Mouse (Mus musculus) embryonic facial prominence, embryonic 10.5 days (tissue): ENCODE results near the gene Ttll6. TPM values are rescaled to one million over a fixed set of nuclear protein-coding genes. Genes with fewer than 3 reads are reported as not detected.

Source experiments
- DNase-seq: peaks from one replicate; pipeline ENCODE4 v3.0.0-alpha.2; 2017; ENCODE audit warnings: low spot score
- H3K27ac ChIP-seq: fragments of 300-500 bp; sonication (generic); replicated peaks from 2 replicates; pipeline ENCODE4 v1.5.1; 2016; ENCODE audit warnings: mild to moderate bottlenecking
- H3K27me3 ChIP-seq: fragments of 300-500 bp; sonication (generic); replicated peaks from 2 replicates; pipeline ENCODE4 v1.6.1; 2016; ENCODE audit warnings: low read depth, mild to moderate bottlenecking; ENCODE audit not compliant: poor library complexity, severe bottlenecking
- H3K36me3 ChIP-seq: fragments of 300-500 bp; sonication (generic); replicated peaks from 2 replicates; pipeline ENCODE4 v1.6.1; 2016; ENCODE audit warnings: mild to moderate bottlenecking, moderate library complexity
- H3K4me1 ChIP-seq: fragments of 300-500 bp; sonication (generic); 2 replicates; pipeline ENCODE4 v1.6.1; 2016
- H3K4me3 ChIP-seq: fragments of 300-500 bp; sonication (generic); 2 replicates; pipeline ENCODE4 v1.5.1; 2016; ENCODE audit warnings: mild to moderate bottlenecking, moderate library complexity
- H3K9me3 ChIP-seq: fragments of 300-500 bp; sonication (generic); 2 replicates; pipeline ENCODE4 v1.6.1; 2016; ENCODE audit warnings: mild to moderate bottlenecking
- WGBS: fragments of 180-500 bp; shearing (Covaris S2); methylation state at CpG from one replicate; pipeline ENCODE4 v1.1.7; 2016; 5-methylcytosine and 5-hydroxymethylcytosine counted together
- polyA plus RNA-seq: library from polyadenylated mRNA; unstranded; fragments of >200 nt; fragmentation: Nextera tagmentation; extraction: Ambion mirVana; gene quantifications from 2 replicates; pipeline ENCODE4 v1.2.1, GENCODE M21; 2016

Gene Ttll6
- polyA plus RNA-seq, 1 experiment from 2014 or later: not detected

- WGBS: 2% methylated on average over 3 of the region's 3 CpGs
- Histone ChIP-seq H3K27me3 (peaks cover 100% of the 10 kb centered on the region), H3K4me1 (peaks cover 6% of the 10 kb centered on the region), H3K36me3 (no peaks in the 10 kb centered on the region), H3K4me3 (no peak overlapping the region), H3K9me3 (no peaks in the 10 kb centered on the region), H3K27ac (no peak overlapping the region)
- DNase-seq: no peak
Measured at GRCm38 (mm10) chr11:96171601-96172000, 38.0 kb downstream of the Ttll6 start.

GRCm38 (mm10) chr11:96172511-96173287, 39.1 kb downstream of the Ttll6 start:
- Histone ChIP-seq H3K36me3 (no peaks in the 10 kb centered on the region), H3K27me3 (peaks cover 100% of the 10 kb centered on the region), H3K4me1 (peaks cover 6% of the 10 kb centered on the region), H3K4me3 (no peak overlapping the region), H3K9me3 (no peaks in the 10 kb centered on the region), H3K27ac (no peak overlapping the region)
- peak; percentile 33 for DNase-seq
- WGBS: 1% methylated on average over 25 of the region's 25 CpGs

- no peaks in the 10 kb centered on the region for H3K9me3 ChIP-seq
- DNase-seq: no peak
- H3K27me3 ChIP-seq: peaks cover 100% of the 10 kb centered on the region
- no peak overlapping the region for H3K27ac ChIP-seq
- H3K4me1 ChIP-seq: peaks cover 6% of the 10 kb centered on the region
- 1% methylated on average over 16 of the region's 16 CpGs for WGBS
- no peaks in the 10 kb centered on the region for H3K36me3 ChIP-seq
- no peak overlapping the region for H3K4me3 ChIP-seq
Measured at GRCm38 (mm10) chr11:96173288-96173840, 39.8 kb downstream of the Ttll6 start.

- peaks cover 6% of the 10 kb centered on the region for H3K4me1 ChIP-seq
- peaks cover 100% of the 10 kb centered on the region for H3K27me3 ChIP-seq
- H3K9me3 ChIP-seq: no peaks in the 10 kb centered on the region
- H3K27ac ChIP-seq: no peak overlapping the region
- peak; percentile 41 for DNase-seq
- H3K4me3 ChIP-seq: no peak overlapping the region
- no peaks in the 10 kb centered on the region for H3K36me3 ChIP-seq
- under 1% methylated on average over 6 of the region's 6 CpGs for WGBS
Measured at GRCm38 (mm10) chr11:96174881-96175280, 41.3 kb downstream of the Ttll6 start.

- no peaks in the 10 kb centered on the region for H3K36me3 ChIP-seq
- peaks cover 100% of the 10 kb centered on the region for H3K27me3 ChIP-seq
- no peak overlapping the region for H3K27ac ChIP-seq
- no peaks in the 10 kb centered on the region for H3K9me3 ChIP-seq
- no peak overlapping the region for H3K4me3 ChIP-seq
- DNase-seq: peak; percentile 50
- WGBS: 1% methylated on average over 17 of the region's 17 CpGs
- H3K4me1 ChIP-seq: peaks cover 5% of the 10 kb centered on the region
Measured at GRCm38 (mm10) chr11:96175511-96175910, 41.9 kb downstream of the Ttll6 start.

GRCm38 (mm10) chr11:96175951-96176530, 42.5 kb downstream of the Ttll6 start:
- H3K36me3 ChIP-seq: no peaks in the 10 kb centered on the region
- DNase-seq: peak; percentile 12
- peaks cover 100% of the 10 kb centered on the region for H3K27me3 ChIP-seq
- H3K4me3 ChIP-seq: no peak overlapping the region
- no peaks in the 10 kb centered on the region for H3K4me1 ChIP-seq
- H3K27ac ChIP-seq: no peak overlapping the region
- H3K9me3 ChIP-seq: no peaks in the 10 kb centered on the region
- 3% methylated on average over 9 of the region's 9 CpGs for WGBS

- Histone ChIP-seq H3K27me3 (peaks cover 100% of the 10 kb centered on the region), H3K4me3 (no peak overlapping the region), H3K27ac (no peak overlapping the region), H3K36me3 (no peaks in the 10 kb centered on the region), H3K9me3 (no peaks in the 10 kb centered on the region), H3K4me1 (no peaks in the 10 kb centered on the region)
- DNase-seq: peak; percentile 24
- WGBS: 1% methylated on average over 10 of the region's 10 CpGs
Measured at GRCm38 (mm10) chr11:96176841-96177240, 43.3 kb downstream of the Ttll6 start.

GRCm38 (mm10) chr11:96177546-96178174, 44.1 kb downstream of the Ttll6 start:
- Histone ChIP-seq H3K4me1 (no peaks in the 10 kb centered on the region), H3K9me3 (peaks cover 2% of the 10 kb centered on the region; the same call in 1 of the 2 replicates), H3K4me3 (no peak overlapping the region), H3K36me3 (no peaks in the 10 kb centered on the region), H3K27ac (no peak overlapping the region), H3K27me3 (peaks cover 100% of the 10 kb centered on the region)
- DNase-seq: peak; percentile 63
- under 1% methylated on average over 27 of the region's 27 CpGs for WGBS

- Histone ChIP-seq H3K4me1 (no peaks in the 10 kb centered on the region), H3K36me3 (no peaks in the 10 kb centered on the region), H3K4me3 (no peak overlapping the region), H3K9me3 (peaks cover 7% of the 10 kb centered on the region; the same call in 1 of the 2 replicates), H3K27me3 (peaks cover 100% of the 10 kb centered on the region), H3K27ac (no peak overlapping the region)
- WGBS: 1% methylated on average over 8 of the region's 8 CpGs
- DNase-seq: peak; percentile 50
Measured at GRCm38 (mm10) chr11:96178356-96178755, 44.8 kb downstream of the Ttll6 start.

GRCm38 (mm10) chr11:96178911-96179503, 45.4 kb downstream of the Ttll6 start:
- H3K4me1 ChIP-seq: no peaks in the 10 kb centered on the region
- DNase-seq: peak; percentile 27
- under 1% methylated on average over 6 of the region's 6 CpGs for WGBS

GRCm38 (mm10) chr11:96181061-96181460, 47.5 kb downstream of the Ttll6 start:
- H3K4me1 ChIP-seq: no peaks in the 10 kb centered on the region
- 21% methylated on average over 4 of the region's 4 CpGs for WGBS
- H3K27me3 ChIP-seq: peaks cover 100% of the 10 kb centered on the region
- no peak for DNase-seq
- H3K36me3 ChIP-seq: no peaks in the 10 kb centered on the region
- H3K27ac ChIP-seq: no peak overlapping the region
- H3K9me3 ChIP-seq: peaks cover 7% of the 10 kb centered on the region; the same call in 1 of the 2 replicates
- H3K4me3 ChIP-seq: no peak overlapping the region

More at GRCm38 (mm10) chr11:96178911-96179503, 45.4 kb downstream of the Ttll6 start:
- Histone ChIP-seq H3K27me3 (peaks cover 100% of the 10 kb centered on the region), H3K9me3 (peaks cover 7% of the 10 kb centered on the region; the same call in 1 of the 2 replicates), H3K4me3 (no peak overlapping the region), H3K27ac (no peak overlapping the region), H3K36me3 (no peaks in the 10 kb centered on the region)

GRCm38 (mm10) chr11:96184233-96184632, 50.6 kb downstream of the Ttll6 start:
- Histone ChIP-seq H3K4me3 (no peak overlapping the region), H3K4me1 (no peaks in the 10 kb centered on the region), H3K27me3 (peaks cover 100% of the 10 kb centered on the region), H3K36me3 (no peaks in the 10 kb centered on the region), H3K27ac (no peak overlapping the region), H3K9me3 (peaks cover 7% of the 10 kb centered on the region; the same call in 1 of the 2 replicates)
- DNase-seq: no peak
